19 mouse cellular contexts compared by ENCODE assay signal in the genomic region with DNA sequence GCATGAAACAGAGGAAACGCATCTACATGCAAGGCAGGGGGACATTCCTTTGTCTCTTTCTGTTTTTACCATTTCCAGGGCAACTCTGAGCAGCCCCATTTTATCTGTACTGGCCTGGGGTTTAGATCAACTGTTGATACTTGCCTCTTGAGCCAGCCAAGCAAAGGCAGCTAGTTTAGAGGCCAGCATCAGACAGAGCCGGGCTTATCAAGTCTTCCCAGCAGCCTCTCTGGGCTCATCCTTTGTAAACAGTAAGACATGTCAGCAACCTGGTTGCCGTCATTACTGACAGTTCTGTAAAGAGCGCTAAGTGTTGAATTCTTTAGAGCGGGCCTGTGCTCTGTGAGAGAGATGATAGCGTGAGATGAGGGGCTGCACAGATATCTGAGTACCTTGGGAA.
DNase-seq lines count a peak whose midpoint lies in the region; ATAC-seq and TF ChIP-seq lines count a peak whose summit lies in the region.
"Had no signal": no experiment of that assay in that cellular context is flagged by ENCODE, and none has a peak within 500 bp of the region (broad histone marks: within the 10 kb centered on the region; RNA-seq: fewer than 3 reads in every experiment).

No protein-coding gene starts in this region.

- H3K4me1 ChIP-seq in intestine, embryonic 15.5 days (replicated peaks) = 0 out of 2 replicates have a peak, but pooled peaks cover 5% of the 10 kb centered on the region
- no peaks in the 10 kb centered on the region for H3K4me1 ChIP-seq in intestine, postnatal 0 days (replicated peaks; ENCODE audit: control insufficient read depth, insufficient read depth, low read length)
- H3K4me1 ChIP-seq in lung, adult 2 months (ENCODE audit: control insufficient read depth, insufficient read depth, low read length) = no peaks in the 10 kb centered on the region

- peak; percentile 36 for DNase-seq in c-Kit-positive CD71-positive TER-119-positive erythroid progenitor cells, embryonic 14.5 days (ENCODE audit: low spot score)
- peak; percentile 79 for DNase-seq in liver
- DNase-seq in left cerebral cortex, postnatal 4 days = no peak
- no peak for DNase-seq in lung, adult 2 months
- DNase-seq: cerebellum, adult 11 months; cerebellum, postnatal 14 days; gastrocnemius, postnatal 10 days; heart, adult 2 months; kidney, adult 8-10 months; kidney, postnatal 36 days; layer of hippocampus, adult 9-11 months; lung, adult 18-20 months; lung, postnatal 4 days; right cerebral cortex, adult 18-20 months; thymus, adult 2 months had no signal

- no peak for TF ChIP-seq CTCF in intestine, postnatal 0 days (IDR thresholded peaks at IDR 0.05; ENCODE audit: low read depth)
- no peak for TF ChIP-seq CTCF in lung, adult 2 months (IDR thresholded peaks at IDR 0.05; ENCODE audit: insufficient read depth, low read length)

- no peaks in the 10 kb centered on the region for H3K36me3 ChIP-seq in intestine, embryonic 15.5 days
- no peaks in the 10 kb centered on the region for H3K36me3 ChIP-seq in intestine, postnatal 0 days (ENCODE audit: control insufficient read depth, insufficient read depth)

- no peaks in the 10 kb centered on the region for H3K9me3 ChIP-seq in intestine, embryonic 15.5 days
- no peaks in the 10 kb centered on the region for H3K9me3 ChIP-seq in intestine, postnatal 0 days (ENCODE audit: control insufficient read depth)

- H3K9ac ChIP-seq in intestine, embryonic 15.5 days = no peak overlapping the region
- no peak overlapping the region for H3K9ac ChIP-seq in intestine, postnatal 0 days (ENCODE audit: low read depth, low read length)

- H3K4me2 ChIP-seq in intestine, embryonic 15.5 days (replicated peaks) = no peak overlapping the region
- no peak overlapping the region for H3K4me2 ChIP-seq in intestine, postnatal 0 days (replicated peaks; ENCODE audit: low read depth)

- no peak overlapping the region for H3K4me3 ChIP-seq in intestine, embryonic 15.5 days (replicated peaks)
- no peak overlapping the region for H3K4me3 ChIP-seq in intestine, postnatal 0 days (ENCODE audit: low read depth, low read length)
- H3K4me3 ChIP-seq in lung, adult 2 months (replicated peaks; ENCODE audit: extremely low read depth, low read depth, low read length) = no peak overlapping the region
- H3K4me3 ChIP-seq: heart, adult 2 months had no signal

- intact Hi-C loops in left cerebral cortex, postnatal 4 days (cut with DNase I) = no loop called here

- no peak for TF ChIP-seq POLR2A in lung, adult 2 months (IDR thresholded peaks at IDR 0.05; ENCODE audit: borderline replicate concordance, extremely low read depth, low read depth, low read length)

- H3K27ac ChIP-seq in intestine, embryonic 15.5 days = no peak overlapping the region
- H3K27ac ChIP-seq in intestine, postnatal 0 days (ENCODE audit: low read depth, low read length) = no peak overlapping the region
- H3K27ac ChIP-seq: heart, adult 2 months had no signal

- H3K27me3 ChIP-seq in intestine, embryonic 15.5 days (replicated peaks) = no peaks in the 10 kb centered on the region
- no peaks in the 10 kb centered on the region for H3K27me3 ChIP-seq in intestine, postnatal 0 days (replicated peaks; ENCODE audit: control insufficient read depth, insufficient read depth, low read length)

- 41% methylated on average over 6 of the region's 6 CpGs for WGBS in intestine, embryonic 15.5 days
- 56% methylated on average over 6 of the region's 6 CpGs for WGBS in intestine, postnatal 0 days
- WGBS in lung, adult 2 months = 72% methylated on average over 6 of the region's 6 CpGs

- peak; percentile 66; the same call in 1 of the 2 replicates for ATAC-seq in intestine, embryonic 15.5 days
- no peak for ATAC-seq in intestine, postnatal 0 days
- peak; percentile 37 for ATAC-seq in megakaryocyte progenitor cell, adult 5-6 weeks (replicated peaks; ENCODE audit: poor library complexity)
- ATAC-seq: hindbrain, embryonic 16.5 days had no signal

Comparison
In these comparisons a context has a peak if more than half of its experiments do, and no peak if none do; other contexts are left out.
1. DNase-seq: peak in c-Kit-positive CD71-positive TER-119-positive erythroid progenitor cells, embryonic 14.5 days (single experiment) and liver (single experiment); none in left cerebral cortex, postnatal 4 days (single experiment) and lung, adult 2 months (single experiment).